Mouse (Mus musculus): Measurements from ENCODE around the gene Cdkal1.

Gene Cdkal1

DNA sequence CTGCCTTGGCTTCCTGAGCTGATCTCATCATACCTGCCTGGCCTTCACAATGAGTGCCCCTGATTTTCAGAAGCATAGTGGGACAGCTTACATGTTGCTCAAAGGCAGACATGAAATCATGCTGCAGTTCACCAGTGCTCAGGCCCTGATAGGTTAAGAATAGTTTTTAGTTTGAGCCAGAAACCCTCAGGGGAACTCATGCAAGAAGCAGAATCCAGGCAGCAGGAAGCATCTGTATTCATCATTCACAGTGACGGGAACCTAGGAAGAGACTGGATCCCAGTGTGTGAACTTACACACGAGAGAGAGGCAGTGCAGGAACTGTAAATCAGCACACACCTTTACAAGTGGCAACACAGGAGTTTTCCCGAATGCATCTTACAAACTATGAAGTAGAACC is 441.0 kb downstream of the Cdkal1 start:
- no peak for DNase-seq (ENCODE audit: low read depth, low spot score)

- DNase-seq (ENCODE audit: low read depth, low spot score) = no peak
Observed at GRCm38 (mm10) chr13:29411176-29411575, 444.3 kb downstream of the Cdkal1 start.

GRCm38 (mm10) chr13:29407619-29408018 is 447.9 kb downstream of the Cdkal1 start:
- DNase-seq (ENCODE audit: low read depth, low spot score) = no peak

DNA sequence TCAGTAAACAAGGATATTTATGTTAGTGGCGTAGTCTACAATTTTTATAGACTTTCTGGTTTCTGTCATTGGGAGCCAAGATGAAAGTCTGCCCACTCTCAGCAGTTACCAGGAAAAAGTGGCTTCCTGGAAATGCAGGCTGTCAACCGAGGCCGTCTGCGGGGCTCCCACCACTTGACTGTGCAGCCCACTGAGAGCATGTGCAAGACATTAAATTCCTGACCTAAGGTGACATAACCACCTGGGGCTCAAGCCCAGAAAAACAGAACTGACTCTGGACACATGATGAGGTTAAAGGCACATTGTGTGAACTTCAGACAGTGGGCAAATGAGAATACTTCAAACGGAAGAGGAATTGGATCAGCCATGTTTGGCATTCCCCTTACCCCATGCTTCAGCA is 450.2 kb downstream of the Cdkal1 start:
- DNase-seq (ENCODE audit: low read depth, low spot score) = no peak

GRCm38 (mm10) chr13:29403217-29403616 is 452.3 kb downstream of the Cdkal1 start:
- no peak for DNase-seq (ENCODE audit: low read depth, low spot score)

DNA sequence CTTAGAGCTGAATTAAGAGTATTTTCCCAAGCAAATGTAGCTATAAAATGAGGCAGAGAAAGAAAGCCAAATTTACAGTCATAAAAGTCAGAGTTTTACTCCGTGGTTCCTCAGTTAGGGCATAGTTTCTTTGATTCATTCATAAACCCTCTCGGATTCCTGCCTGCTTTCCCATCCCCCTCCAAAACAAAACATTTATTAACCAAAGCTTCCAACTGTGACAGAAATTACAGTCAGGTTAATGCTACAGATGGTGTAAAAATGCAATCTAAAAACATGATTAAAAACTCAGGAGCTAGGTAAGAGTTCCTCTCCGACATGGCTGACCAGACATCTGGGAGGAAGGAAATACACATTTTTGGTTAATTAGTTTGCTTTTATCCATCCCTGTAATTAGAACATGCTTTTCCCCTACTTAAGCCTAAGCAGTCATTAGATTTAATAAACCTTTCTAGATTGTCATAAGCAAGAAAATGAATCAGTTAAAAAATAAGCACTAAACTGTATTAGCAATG is 452.9 kb downstream of the Cdkal1 start:
- no peak for DNase-seq (ENCODE audit: low read depth, low spot score)

- no peak for DNase-seq (ENCODE audit: low read depth, low spot score)
Observed at GRCm38 (mm10) chr13:29399908-29400307, 455.6 kb downstream of the Cdkal1 start.

DNA sequence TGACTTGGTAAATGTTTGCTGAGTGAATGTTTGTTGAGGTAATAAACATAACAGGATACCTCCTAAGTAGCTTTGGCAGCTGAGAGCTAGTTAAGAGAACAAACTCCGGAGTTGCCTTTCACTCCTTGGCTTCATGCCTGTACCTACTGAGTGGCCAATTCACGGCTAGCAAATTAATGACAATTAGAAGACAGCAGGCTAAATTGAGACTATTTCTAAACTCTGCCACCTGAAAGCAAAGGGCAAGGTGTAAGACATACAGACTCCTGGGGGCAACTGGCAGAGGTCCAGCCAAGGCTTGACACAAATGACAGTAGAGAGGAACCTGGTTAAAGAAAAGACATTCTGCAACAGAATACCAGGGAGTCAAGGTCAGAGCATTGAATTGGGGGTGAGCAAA is 457.0 kb downstream of the Cdkal1 start:
- no peak for DNase-seq (ENCODE audit: low read depth, low spot score)

- no peak for DNase-seq (ENCODE audit: low read depth, low spot score)
Observed at GRCm38 (mm10) chr13:29395694-29396093, 459.8 kb downstream of the Cdkal1 start.

GRCm38 (mm10) chr13:29390025-29390424 is 465.4 kb downstream of the Cdkal1 start:
- DNase-seq (ENCODE audit: low read depth, low spot score) = no peak

GRCm38 (mm10) chr13:29388918-29389317 is 466.6 kb downstream of the Cdkal1 start:
- DNase-seq (ENCODE audit: low read depth, low spot score) = no peak

GRCm38 (mm10) chr13:29377572-29377971 is 477.9 kb downstream of the Cdkal1 start:
- DNase-seq (ENCODE audit: low read depth, low spot score) = no peak

DNA sequence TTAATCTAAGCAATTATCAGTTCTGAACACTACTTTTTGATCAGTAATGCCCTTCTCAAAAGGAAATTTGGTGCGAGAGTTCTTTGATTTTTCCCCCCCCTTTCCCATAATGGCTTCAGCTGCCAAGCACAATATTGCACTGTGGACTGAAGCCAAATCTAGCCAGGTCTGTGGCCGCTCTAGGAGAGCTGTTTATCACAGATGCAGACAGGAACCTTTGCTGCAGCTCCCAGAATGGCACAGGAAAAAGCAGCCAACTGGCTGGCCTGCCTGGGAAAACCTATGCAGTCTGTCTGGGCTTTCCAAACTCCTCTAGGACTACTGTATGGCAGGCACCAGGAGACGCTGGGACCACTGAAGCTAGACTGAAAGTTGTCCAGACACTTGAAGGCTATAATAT is 483.6 kb downstream of the Cdkal1 start:
- no peak for DNase-seq (ENCODE audit: low read depth, low spot score)

GRCm38 (mm10) chr13:29371466-29371771 is 484.1 kb downstream of the Cdkal1 start:
- DNase-seq (ENCODE audit: low read depth, low spot score) = no peak

DNA sequence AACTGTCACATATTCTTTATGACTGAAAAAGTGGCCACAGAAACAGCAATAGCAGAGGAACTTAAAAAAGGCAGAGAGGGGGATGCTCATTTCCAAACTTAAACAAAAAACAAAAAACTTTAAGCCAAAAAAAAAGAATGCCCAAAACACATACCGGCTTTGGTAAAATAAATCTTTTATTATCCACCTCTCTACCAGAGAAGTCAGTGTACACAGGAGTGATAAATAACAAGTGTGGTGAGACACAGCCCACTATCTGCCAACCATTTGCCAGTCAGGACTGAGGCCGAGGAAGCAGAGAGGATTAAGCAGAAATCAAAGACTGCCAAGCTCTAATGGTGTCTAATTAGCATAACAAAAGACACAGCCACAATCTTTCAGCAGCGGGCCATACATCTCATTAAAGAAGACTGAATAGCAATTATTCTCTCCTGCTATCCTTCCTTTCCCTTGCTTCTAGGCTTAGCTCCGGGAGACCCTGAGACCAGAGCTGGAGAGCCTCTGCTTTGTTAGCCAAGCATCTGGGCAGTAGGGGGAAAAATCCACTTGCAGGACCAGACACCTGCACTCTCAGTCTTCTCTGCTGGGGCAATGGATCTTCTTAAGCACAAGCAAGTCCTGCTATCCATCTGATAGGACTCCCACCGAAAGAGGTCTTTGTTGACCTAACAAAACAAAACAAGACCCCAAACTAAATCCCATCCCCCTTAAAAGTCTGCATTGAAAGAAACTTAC is 484.6 kb downstream of the Cdkal1 start:
- peak; percentile 39 for DNase-seq (ENCODE audit: low read depth, low spot score)

GRCm38 (mm10) chr13:29368806-29369205 is 486.7 kb downstream of the Cdkal1 start:
- DNase-seq (ENCODE audit: low read depth, low spot score) = no peak

- DNase-seq (ENCODE audit: low read depth, low spot score) = no peak
Observed at GRCm38 (mm10) chr13:29364901-29365625, 490.4 kb downstream of the Cdkal1 start.

DNA sequence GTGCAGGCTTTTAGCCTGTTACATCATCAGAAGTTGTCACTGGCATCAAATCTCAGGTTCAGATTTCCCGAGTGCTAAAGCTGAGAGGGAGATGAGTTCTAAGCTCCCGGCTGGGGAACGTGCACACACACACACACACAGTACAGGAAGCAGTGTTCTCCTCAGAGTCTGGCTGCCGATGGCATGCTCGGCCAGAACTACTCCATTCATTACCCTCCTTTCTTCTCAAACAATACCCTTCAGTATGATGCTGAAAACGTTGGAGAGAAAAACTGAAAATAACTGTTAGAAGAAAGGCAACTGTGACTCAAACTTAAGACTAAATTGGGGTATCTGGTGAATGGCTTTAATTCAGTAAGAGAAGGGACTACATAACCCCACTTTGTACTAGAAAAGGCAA is 491.5 kb downstream of the Cdkal1 start:
- no peak for DNase-seq (ENCODE audit: low read depth, low spot score)

DNA sequence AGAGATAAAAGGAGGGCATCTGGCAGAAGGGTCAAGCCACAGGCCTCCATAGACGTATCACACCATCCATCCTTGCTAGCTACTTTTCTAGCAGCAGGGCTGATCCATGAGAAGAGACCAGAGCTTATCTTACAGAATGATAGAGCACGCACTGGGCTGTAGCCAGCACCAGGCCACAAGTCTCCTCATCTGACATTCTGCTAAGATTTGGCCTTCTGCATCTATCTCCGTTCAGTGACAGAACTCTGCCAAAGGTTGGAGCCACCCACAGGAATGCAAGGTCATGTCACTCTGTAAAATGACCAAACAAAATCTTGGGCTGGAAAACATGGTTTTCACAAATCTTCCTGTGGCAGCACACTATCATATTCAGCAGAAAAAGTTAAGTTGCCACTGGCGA is 493.6 kb downstream of the Cdkal1 start:
- DNase-seq (ENCODE audit: low read depth, low spot score) = no peak

DNA sequence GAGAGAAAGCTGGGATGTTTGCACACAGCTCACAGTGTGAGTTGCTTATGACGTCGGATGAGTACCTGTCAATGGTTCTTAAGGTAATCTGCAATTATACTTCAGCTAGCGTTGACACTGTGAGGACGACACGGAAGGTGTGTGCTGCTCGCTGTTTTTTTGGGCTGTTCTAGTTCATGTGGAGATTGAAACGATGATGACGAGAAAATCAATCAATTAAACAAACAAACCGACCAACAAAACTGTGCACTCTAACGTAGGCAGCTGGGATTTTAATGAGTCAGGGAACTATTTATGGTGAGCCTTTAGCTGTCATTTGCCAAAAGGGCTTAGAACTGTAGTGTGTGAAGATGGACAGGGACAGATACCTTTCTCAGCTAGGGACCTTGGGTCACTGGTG is 494.6 kb downstream of the Cdkal1 start:
- DNase-seq (ENCODE audit: low read depth, low spot score) = no peak

DNA sequence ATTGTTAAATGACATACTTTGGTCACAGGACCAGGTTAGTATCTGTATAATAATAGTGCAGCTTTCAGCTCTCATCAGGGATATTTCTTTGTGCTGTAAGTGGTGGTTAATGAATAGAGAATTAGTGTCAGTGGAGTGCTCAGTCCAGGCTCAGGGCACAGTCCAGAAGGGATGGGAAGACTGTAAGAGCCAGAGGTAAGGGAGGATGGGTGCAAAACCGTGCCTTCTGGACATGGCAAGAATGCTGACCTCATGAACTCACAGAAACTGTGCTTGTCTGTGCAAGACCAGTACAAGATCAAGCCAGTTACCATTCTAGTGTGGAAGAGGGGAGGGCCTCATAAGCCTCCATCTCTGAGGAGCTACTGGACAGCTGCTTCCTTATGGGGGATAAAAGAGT is 496.1 kb downstream of the Cdkal1 start:
- DNase-seq (ENCODE audit: low read depth, low spot score) = no peak

- no peak for DNase-seq (ENCODE audit: low read depth, low spot score)
Observed at GRCm38 (mm10) chr13:29357483-29357882, 498.0 kb downstream of the Cdkal1 start.

- DNase-seq (ENCODE audit: low read depth, low spot score) = no peak
Observed at GRCm38 (mm10) chr13:29356158-29356485, 499.4 kb downstream of the Cdkal1 start.
